Mouse (Mus musculus) heart, postnatal 10 days (tissue): Measurements from ENCODE around the gene Abcf1. TPM values are rescaled to one million over a fixed set of nuclear protein-coding genes. Genes with fewer than 3 reads are reported as not detected.

Experiments used
- DNase-seq, 2 experiments: peaks; one replicate each; pipeline ENCODE4 v3.0.0; 2021
- intact Hi-C: fragments of 180-260 bp; cut with DNase I; formaldehyde crosslinking; loops from one replicate; pipeline ENCODE4 v1.15.1; 2025
- total RNA-seq, 2 experiments: library from RNA; stranded (reverse); gene quantifications; 2 replicates each; pipeline ENCODE4 v1.2.3; 2021

Abcf1 gene
- total RNA-seq, 2 experiments from 2014 or later: 64.0 to 67.4 TPM

DNA sequence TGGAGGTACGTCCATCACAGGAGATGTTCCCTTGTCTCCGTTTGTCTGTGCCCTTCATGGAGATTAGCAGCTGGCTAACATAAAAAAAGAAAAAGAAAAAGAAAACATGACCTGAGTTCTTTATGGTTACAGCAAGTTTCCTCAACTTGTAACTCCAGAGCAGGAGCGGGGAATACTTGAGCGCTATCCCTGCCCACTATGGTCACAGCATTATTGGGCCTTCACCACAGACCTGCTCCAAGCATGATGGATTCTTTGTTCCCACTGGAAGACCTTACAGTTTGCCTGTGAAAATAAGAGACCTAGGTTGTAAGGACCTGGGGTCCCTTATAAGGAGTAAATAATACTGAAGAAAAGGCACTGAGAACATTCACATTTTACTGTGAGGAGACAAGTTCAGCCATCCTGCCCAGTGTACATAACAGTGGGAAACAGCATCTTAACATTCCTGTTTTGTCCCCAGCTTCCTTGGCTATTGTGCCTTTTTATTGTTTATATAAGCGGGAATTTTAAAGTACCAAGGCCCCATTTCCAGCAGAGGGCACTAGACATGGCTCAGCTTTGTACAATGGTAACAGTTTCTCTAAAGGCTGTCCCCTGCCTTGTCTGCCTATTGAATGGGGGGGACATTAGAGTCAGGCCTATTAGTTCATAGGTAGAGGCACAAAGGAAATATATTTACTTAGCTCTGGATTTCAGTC, 48.5 kb downstream of the Abcf1 start:
- DNase-seq: peak; percentile 55 to 64

DNA sequence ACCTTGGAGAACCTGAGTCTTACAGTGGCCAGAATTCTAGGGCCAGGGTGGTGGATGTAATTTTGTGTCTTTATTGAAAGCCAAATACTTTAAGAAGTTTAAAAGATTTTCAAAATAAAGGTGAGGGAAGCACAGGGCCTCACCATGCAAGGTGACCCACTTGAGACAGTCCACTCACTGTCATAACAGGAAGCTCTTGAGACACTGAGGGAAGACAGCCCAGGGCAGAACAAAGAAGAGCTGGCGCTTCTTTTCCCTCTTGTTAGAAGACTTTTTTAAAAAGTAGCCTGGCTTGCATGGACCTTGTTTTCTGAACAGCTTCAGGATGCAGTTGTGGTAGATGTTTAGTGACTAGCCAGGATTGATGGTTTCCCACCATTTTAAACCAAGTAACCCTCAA, 49.2 kb downstream of the Abcf1 start:
- peak in 1 of 2 experiments; percentile 28 for DNase-seq
- intact Hi-C loops: no loop called here

More for the DNA sequence above, 48.5 kb downstream of the Abcf1 start:
- intact Hi-C loops: no loop called here

DNA sequence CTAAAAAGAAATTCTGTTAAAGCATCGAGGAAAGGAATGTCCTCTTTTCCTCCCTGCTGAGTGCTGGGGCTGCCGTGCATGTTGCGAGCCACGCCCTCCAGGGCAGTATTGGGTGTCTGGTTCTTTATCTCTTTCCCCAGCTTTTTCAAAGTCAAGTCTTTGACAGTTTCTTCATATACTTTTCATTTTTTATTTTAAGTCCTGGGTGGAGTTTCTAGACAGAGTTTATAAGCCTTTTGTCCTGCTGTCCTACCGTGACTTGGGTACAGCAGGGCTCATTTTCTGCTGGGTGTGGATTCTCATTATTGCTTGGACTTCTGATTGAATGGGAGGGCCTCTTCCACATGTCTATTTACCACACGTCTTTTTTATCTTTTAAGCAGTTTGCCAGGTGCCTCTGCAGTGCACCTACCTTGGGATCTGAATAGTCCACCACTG, 49.7 kb downstream of the Abcf1 start:
- DNase-seq: peak in 1 of 2 experiments; percentile 44
- intact Hi-C loops: no loop called here

DNA sequence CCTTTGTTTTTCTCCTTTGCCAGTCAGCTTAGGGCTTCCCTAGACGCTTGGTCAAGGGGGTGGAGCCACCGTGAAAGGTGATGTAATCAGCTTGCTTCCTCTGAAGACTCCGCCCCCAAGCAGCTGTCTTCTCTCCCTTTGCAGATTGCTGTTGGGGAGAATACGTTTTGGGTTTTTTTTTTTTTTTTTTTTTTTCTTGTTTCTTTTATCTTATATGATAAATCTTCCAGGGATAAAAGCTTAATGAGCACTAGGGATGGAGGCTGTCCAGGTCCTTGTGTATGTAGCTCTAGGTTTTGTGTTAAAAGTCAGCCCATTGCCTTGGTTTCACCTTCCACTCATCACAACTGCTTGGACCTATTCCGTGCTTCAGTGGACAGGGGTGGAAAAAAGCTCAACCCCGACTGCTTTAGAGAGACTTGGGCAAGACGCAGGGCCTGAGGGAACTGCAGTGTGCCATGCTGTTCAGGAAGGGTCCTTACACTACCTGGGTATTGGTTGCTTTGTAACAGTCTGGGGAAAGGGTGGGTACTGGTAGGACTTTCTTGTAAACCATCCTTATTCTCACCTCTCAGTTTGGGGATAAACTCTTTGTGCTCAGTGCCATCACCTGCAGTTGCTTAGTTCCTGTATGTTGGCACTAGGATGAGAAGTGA, 50.4 kb downstream of the Abcf1 start:
- peak; percentile 97 for DNase-seq
- intact Hi-C loops: no loop called here

DNA sequence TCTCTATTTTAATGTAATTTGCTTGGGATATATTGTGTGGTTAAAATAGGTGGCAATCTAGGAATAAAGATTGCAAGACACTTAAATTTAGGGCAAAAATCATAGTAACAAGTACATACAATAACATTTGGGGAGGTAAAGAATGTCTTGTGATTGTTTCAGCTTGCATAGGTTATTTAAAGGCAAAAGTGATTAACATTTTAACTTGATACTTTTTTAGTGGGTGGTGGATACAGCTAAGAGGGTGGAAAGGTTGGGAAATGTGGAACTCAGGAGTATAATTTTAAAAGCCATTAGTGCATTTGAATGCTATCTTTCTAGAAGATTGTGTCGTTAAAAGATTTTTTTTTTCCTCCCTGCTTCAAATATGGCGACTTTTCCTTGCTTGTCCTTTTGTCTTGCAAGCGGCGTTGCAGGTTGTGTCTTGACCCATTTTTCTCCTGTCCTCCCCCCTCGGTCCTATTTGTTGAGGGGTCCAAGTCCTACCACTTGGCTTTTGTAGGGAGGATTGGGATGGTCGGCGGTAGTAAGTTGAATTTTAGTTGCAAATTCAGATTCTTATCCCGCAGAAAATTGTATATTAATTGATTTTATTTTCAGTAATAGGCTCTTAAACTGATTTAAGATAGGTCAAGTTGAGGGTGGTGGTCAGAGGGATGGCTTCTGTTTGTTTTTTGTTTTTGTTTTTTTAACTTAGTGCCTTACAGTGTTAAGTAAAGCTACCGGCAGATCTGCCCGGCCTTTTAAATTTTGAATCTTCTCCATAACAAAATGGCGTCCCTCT, 51.1 kb downstream of the Abcf1 start:
- peak; percentile 58 to 70 for DNase-seq
- intact Hi-C loops: no loop called here

DNA sequence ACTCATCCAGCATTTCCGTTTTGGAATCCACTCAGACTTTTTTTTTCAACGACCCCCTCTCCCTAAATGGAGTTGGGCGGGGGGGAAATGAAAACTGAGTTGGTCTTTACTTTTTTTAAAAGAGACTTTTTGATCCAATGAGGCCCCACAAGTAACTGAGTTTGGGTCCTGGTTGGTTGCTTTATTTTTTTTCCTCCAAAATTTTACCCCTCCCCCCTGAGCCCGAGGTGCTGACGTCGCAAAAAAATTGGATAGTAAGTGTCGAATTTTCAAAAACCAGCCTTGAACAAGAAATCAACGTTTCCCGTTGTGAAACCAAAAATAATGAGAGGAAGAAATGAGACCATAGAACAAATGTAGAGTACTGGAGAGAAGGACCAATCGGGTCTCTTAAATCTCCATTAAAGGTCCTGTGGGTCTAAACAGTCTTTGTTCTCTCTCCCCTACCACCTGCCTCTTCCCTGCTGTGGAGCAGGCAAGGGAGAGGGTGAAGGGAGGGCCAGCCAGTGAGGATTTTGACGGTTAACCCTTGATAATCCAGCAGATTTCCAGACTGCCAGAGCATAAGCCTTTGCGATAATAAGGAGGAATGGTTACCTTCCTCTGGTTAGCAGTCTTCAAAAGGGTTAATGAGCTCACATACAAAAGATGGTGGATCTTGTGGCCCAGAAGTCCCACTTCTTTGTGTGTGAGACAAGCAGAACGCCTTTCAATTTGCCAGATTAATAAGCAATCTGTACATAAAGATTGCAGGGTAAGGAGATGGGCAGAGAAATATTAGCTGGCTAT, 51.9 kb downstream of the Abcf1 start:
- peak; percentile 65 to 79 for DNase-seq
- intact Hi-C loops: loop anchor here (2.0 kb wide), 1 partner anchor 81 kb away; no protein-coding TSS in a partner anchor

DNA sequence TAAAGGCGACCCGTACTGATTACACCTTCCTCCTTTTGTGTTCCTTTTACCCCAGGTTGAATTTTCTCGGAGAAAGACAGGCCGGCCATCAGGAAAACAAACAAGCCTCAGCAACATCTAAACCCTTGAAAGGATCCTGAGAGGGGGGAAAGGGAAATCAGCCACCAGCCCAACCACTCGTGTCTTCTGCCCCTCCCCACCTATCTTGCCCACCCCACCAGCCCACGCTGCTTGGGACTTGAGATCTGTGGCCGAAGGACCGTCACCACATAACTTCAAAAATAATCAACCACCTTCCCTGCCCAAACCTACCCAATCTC, 52.5 kb downstream of the Abcf1 start:
- peak in 1 of 2 experiments; percentile 58 for DNase-seq

DNA sequence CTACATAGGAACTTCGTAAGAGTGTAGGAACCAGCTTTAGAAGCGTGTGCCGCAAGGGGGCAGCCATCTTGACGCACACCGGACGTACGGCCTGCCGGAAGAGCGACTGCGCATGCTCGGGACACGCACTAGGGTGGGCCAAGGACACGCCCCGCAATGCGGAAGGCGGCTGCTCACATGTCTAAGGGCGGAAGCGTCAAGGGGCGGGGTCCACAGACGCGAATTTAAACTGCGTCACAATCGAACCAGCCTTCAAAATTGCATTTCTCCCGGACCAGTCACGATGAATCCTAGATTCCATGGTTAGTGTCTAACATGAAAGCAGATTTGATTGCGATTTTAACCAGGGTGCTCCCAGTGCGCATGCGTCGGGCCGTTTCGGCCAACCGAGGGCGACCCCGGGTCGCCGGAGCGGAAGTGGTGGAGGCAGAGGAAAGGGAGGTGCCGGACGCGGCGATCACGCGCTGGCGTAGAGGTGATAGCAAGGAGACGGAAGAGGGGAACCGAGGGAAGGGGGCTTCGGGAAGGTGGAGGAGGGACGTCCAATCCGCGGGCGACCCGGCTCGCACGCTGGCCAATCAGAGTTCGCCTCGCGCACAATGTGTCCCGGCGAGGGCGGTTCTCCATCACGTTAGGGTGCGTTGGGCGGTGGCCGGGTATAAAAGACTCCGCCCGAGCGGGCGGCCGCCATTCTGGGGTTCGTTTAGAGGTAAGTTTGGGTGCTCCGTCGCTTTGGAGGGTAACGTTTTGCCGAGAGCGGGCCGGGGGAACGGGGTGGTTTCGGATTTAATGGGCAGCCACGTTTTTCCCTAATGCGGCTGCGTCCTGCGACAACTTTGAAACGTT, 53.0 kb downstream of the Abcf1 start, which contains the start of the genes Mrps18b and Ppp1r10:
Gene Mrps18b (minus strand): TSS at position 93 of the 846 bp plus-strand sequence.
Gene Ppp1r10 (plus strand): TSS at position 138 of the 846 bp plus-strand sequence.
- peak; percentile 98 to 99 for DNase-seq
- intact Hi-C loops: loop anchor here (2.0 kb wide), 1 partner anchor 80 kb away; no protein-coding TSS in a partner anchor

More for the DNA sequence above, 52.5 kb downstream of the Abcf1 start:
- intact Hi-C loops: loop anchor here (2.0 kb wide), 1 partner anchor 80 kb away; no protein-coding TSS in a partner anchor

DNA sequence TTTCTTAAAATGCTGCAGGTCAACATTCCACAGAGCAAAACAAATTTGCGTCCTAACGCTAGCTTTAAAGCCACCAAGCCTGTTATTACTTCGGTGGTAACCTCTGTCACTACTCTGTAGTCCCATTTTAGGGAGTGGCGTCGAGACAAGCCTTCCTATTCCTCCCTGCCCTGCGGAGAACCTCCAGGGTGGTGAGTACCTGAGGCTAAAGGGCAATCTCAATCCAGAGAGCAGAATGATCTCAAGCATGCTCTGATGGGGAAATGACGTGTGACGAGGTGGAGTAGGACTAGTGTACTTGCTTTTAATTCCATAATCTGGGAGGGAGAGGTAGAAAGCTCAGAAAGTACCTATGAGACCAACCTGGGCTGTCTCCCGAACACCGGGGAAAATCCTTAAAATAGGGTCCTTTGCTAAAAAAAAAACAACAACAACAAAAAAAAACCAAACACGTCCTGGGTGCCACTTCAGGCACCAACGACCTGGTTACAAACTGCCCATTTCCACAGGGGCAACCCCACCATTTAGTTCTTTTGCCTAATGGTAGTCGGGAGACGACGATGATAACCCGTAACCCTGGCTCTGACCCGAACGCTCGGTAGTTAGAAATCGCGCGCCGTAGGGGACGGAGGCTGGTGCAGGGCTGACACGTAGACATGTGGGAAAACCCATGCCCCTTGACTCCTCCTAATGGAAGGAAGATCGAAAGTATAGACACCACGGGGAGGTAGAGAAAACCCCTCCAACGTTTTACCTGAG, 53.8 kb downstream of the Abcf1 start:
- intact Hi-C loops: loop anchor here (2.0 kb wide), 1 partner anchor 79 kb away; no protein-coding TSS in a partner anchor
- DNase-seq: no peak

DNA sequence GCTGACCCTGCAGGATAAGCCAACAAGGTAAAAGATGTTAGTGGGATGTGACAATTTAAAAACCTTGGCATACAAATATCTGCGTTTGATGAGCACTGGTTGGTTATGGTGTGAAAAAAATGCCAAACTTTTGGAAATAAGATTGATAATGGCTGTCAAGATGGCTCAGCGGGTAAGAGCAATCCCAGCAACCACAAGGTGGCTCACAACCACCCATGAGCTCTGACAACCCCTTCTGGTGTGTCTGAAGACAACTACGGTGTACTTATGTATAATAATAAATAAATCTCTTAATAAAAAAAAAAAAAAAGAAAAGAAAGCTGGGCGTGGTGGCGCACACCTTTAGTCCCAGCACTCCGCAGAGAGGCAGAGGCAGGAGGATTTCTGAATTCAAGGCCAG, 54.6 kb downstream of the Abcf1 start:
- intact Hi-C loops: no loop called here
- DNase-seq: no peak

DNA sequence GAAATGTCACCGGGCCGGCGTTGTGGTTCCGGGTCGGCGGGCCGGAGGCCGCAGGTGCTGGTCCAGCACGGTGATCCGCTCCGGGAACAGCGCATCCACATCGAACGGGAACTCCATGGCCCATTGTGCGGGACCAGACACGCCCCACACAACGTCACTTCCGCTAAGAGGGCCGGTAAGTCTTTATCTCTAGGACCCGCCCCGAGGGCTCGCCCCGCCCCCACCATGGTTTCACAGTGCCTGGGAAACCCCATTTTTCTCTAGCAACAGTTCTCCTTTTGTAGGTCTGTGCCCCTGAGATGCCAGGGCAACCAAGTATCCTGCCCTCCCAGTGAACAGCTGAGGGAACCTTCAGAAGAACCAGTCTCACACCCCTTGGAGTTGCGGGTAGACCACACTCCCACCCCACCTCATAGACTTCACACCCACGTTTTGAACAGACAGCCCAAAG, 59.6 kb downstream of the Abcf1 start, which contains the start of gene Atat1:
Gene Atat1 (minus strand): TSS at position 157 of the 451 bp plus-strand sequence.
- intact Hi-C loops: loop anchor here (2.0 to 5.0 kb wide), 2 partner anchors 79 to 173 kb away; no protein-coding TSS in a partner anchor

DNA sequence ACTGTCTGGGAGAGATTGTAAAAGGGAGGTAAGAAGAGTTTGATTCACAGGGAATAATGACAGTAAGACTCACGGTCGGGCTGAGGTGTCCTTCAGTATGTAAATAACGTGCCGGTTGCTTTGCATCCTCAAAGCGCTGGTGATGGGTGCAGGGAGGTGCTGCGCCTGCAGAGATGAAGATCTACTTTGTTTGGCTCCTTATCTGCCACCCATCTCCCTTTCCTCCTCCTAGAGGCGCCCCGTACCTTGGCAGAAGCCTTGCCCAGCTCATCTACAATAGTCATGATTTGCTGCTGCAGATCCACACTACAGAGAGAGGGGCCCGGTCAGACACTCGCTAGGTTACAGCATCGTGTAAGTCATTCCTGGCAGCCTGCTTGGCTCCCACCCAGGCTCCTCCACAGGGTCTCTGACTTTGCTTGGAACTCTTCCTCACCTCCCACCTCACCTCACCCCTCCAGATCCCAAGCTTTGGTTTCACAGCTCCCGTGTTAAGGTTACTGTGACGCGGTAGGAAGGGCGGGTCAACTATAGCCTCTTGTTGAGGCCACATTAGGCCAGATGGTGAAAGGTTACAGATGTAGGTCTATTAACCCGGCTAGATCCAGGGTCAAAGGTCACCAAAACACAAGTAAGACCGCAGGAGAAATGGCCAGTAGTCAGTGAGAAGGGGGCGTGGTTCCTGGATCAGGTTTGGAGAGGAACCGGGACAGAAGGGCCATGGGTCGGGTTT, 60.2 kb downstream of the Abcf1 start:
- DNase-seq: no peak
- intact Hi-C loops: loop anchor here (2.0 to 5.0 kb wide), 2 partner anchors 79 to 172 kb away; no protein-coding TSS in a partner anchor

More for the DNA sequence above, 59.6 kb downstream of the Abcf1 start, which contains the start of gene Atat1:
- DNase-seq: peak; percentile 95 to 98

DNA sequence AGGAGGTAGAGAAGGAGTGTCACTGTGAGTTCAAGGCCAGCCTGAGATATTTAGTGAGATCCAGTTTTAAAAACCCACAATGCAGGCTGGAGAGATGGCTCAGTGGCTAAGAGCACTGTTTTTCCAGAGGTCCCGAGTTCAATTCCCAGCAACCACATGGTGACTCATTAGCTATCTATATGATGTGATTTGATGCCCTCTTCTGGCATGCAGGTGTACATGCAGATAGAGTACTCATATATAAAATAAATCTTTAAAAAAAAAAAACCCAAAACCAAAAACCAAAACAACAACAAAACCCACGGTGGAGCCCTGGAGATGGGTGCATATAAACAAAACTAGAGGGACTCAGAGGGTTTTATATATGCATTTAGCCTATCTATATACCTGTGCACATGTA, 62.0 kb downstream of the Abcf1 start:
- DNase-seq: no peak
- intact Hi-C loops: loop anchor here (2.0 to 5.0 kb wide), 2 partner anchors 77 to 170 kb away; no protein-coding TSS in a partner anchor
